Mouse (Mus musculus) lung, postnatal 0 days (tissue): ENCODE results near the gene Sstr4. TPM values are rescaled to one million over a fixed set of nuclear protein-coding genes. Genes with fewer than 3 reads are reported as not detected.

Experiments used
- ATAC-seq: fragments of 200-750 bp; cut with Nextera tagmentation; 2 replicates; pipeline ENCODE4 v1.8.0; 2017; ENCODE audit warnings: moderate library complexity
- DNase-seq: peaks from one replicate; pipeline ENCODE4 v3.0.0-alpha.2; 2016; ENCODE audit warnings: low spot score
- H3K27ac ChIP-seq: fragments of 300-500 bp; sonication (generic); 2 replicates; pipeline ENCODE4 v1.5.1; 2014; ENCODE audit warnings: antibody characterized with exemption, mild to moderate bottlenecking, low read length, mixed read lengths
- H3K27me3 ChIP-seq: fragments of 300-500 bp; sonication (generic); replicated peaks from 2 replicates; pipeline ENCODE4 v1.6.1; 2014; ENCODE audit warnings: low read length, mixed read lengths; ENCODE audit not compliant: insufficient read depth
- H3K36me3 ChIP-seq: fragments of 300-500 bp; sonication (generic); 2 replicates; pipeline ENCODE4 v1.6.1; 2014; ENCODE audit warnings: low read length, mixed read lengths; ENCODE audit not compliant: insufficient read depth
- H3K4me1 ChIP-seq: fragments of 300-500 bp; sonication (generic); 2 replicates; pipeline ENCODE4 v1.6.1; 2014; ENCODE audit warnings: antibody characterized with exemption, low read depth, low read length, mixed read lengths; ENCODE audit not compliant: insufficient read depth
- H3K4me2 ChIP-seq: fragments of 300-500 bp; sonication (generic); replicated peaks from 2 replicates; pipeline ENCODE4 v1.6.1; 2014; ENCODE audit warnings: low read depth, mild to moderate bottlenecking, low read length, moderate library complexity, mixed read lengths
- H3K4me3 ChIP-seq: fragments of 300-500 bp; sonication (generic); 2 replicates; pipeline ENCODE4 v1.5.1; 2014; ENCODE audit warnings: low read depth, low read length
- H3K9ac ChIP-seq: fragments of 300-500 bp; sonication (generic); replicated peaks from 2 replicates; pipeline ENCODE4 v1.6.1; 2014; ENCODE audit warnings: low read depth, mild to moderate bottlenecking
- H3K9me3 ChIP-seq: fragments of 300-500 bp; sonication (generic); 2 replicates; pipeline ENCODE4 v1.6.1; 2016; ENCODE audit warnings: low read length, mixed read lengths
- CTCF ChIP-seq: IDR thresholded peaks from 2 replicates; pipeline ENCODE4 v1.5.1; 2016; ENCODE audit warnings: antibody characterized with exemption, mild to moderate bottlenecking
- EP300 ChIP-seq: IDR thresholded peaks from 2 replicates; pipeline ENCODE4 v1.6.1; 2016; ENCODE audit warnings: antibody characterized with exemption, mild to moderate bottlenecking, control low read depth
- WGBS: fragments of 180-500 bp; shearing (Covaris S2); extraction: QIAGEN DNeasy Blood & Tissue Kit; methylation state at CpG from one replicate; pipeline ENCODE4 v1.1.7; 2014; 5-methylcytosine and 5-hydroxymethylcytosine counted together
- polyA plus RNA-seq: library from polyadenylated mRNA; unstranded; fragments of >200 nt; fragmentation: Nextera tagmentation; extraction: Ambion mirVana; gene quantifications from 2 replicates; pipeline ENCODE4 v1.2.1, GENCODE M21; 2015

Gene Sstr4
- polyA plus RNA-seq, 1 experiment from 2014 or later = 0.56 TPM

DNA sequence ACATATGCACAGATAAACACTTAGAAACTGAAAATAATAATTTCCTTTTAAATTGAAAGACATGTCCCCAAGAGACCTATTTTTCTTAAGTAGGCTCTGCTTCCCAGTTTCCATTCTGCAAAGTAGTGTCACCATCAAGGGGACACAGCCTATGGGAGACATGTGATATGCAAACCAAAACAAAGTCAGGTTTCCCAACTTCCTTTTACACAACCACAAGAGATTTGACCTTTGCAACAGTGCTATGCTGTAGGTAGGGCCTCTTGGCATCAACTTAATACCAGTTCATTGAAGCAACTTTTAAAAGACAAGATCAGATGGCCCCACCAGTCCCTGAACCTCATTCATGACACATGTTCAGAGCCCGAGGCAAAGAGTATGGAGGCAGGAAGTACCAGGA, 2.0 kb upstream of the Sstr4 start:
- ATAC-seq (no peak), DNase-seq (no peak)
- Histone ChIP-seq H3K27me3 (no peaks in the 10 kb centered on the region; the same call in 1 of the 2 replicates), H3K9ac (no peak overlapping the region), H3K27ac (no peak overlapping the region), H3K4me2 (no peak overlapping the region), H3K9me3 (no peaks in the 10 kb centered on the region), H3K36me3 (0 out of 2 replicates have a peak, but pooled peaks cover 3% of the 10 kb centered on the region), H3K4me3 (no peak overlapping the region), H3K4me1 (peaks cover 19% of the 10 kb centered on the region)
- WGBS = 48% methylated on average over 1 of the region's 1 CpGs
- no peak for TF ChIP-seq CTCF
- no peak for TF ChIP-seq EP300

DNA sequence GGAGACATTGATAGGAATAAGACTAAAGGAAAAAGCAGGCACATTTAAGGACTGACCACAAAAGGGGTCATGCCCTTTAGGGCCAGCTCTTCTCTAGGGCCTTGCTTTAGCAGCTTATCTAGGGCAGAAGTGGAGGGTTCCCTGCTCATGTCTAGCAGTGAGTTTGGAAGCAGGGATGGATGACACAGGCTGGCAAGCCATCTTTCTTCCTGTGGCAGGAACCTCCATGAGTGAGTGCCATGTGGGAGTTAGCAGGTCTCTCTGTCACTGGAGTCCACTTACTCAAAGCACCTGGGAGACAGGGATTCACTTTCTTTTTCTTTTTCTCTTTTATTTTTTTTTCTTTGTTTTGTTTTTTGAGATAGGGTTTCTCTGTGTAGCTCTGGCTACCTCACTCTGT, 1.3 kb upstream of the Sstr4 start:
- TF ChIP-seq CTCF = no peak
- TF ChIP-seq EP300 = no peak
- Histone ChIP-seq H3K9me3 (no peaks in the 10 kb centered on the region), H3K27ac (no peak overlapping the region), H3K36me3 (0 out of 2 replicates have a peak, but pooled peaks cover 3% of the 10 kb centered on the region), H3K4me3 (no peak overlapping the region), H3K4me2 (no peak overlapping the region), H3K9ac (no peak overlapping the region), H3K27me3 (no peaks in the 10 kb centered on the region; the same call in 1 of the 2 replicates), H3K4me1 (peaks cover 19% of the 10 kb centered on the region)
- ATAC-seq (no peak), DNase-seq (no peak)

- 64% methylated on average over 10 of the region's 10 CpGs for WGBS
- H3K27ac ChIP-seq = no peak overlapping the region
- H3K9me3 ChIP-seq = no peaks in the 10 kb centered on the region
- TF ChIP-seq CTCF (no peak), EP300 (no peak)
- DNase-seq (no peak), ATAC-seq (no peak)
- no peaks in the 10 kb centered on the region for H3K36me3 ChIP-seq
- no peak overlapping the region for H3K9ac ChIP-seq
- H3K4me2 ChIP-seq = peak overlapping the region; percentile 88; the same call in 1 of the 2 replicates
- peaks cover 27% of the 10 kb centered on the region for H3K4me1 ChIP-seq
- no peaks in the 10 kb centered on the region; the same call in 1 of the 2 replicates for H3K27me3 ChIP-seq
- no peak overlapping the region for H3K4me3 ChIP-seq
Measured at GRCm38 (mm10) chr2:148396209-148396608, 1.1 kb downstream of the Sstr4 start.

DNA sequence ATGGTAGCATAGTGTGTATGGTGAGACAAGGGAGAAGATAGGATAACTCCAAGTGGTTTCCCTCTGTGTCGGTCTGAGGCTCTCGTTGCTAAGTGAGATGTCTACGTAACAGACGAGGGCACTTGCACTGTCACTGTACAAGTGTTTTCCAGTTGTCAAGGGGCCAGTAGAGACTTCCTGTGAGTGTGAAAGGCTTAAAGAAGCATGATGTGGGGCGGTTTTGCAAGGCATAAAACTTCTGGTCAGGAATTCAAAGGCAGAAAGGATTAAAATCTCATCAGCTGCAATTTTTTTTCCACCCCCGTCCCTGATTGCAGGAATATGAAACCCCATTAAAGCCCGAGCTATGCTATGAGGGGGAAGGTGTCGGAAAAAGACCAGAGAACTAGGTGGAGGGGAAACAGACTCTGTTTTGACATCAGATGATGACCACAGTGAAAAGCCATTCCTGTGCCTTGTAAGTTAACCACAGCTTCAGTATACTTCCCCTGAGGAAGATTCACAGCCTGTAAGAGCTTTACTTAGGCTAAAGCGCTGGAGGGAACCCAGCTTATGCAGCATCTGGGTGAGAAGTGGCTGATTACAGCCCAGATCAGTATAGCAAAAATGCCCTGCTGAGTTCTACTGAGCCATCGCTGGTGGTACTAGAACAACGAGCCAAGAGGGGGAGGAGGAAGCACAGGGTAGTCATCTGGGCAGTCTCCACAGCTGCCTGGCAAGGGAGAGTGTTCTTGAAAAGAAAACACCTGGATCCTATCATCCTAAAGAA, 2.1 kb downstream of the Sstr4 start:
- Histone ChIP-seq H3K4me2 (no peak overlapping the region), H3K9me3 (no peaks in the 10 kb centered on the region), H3K27ac (peak overlapping the region; percentile 51), H3K4me3 (no peak overlapping the region), H3K9ac (no peak overlapping the region), H3K36me3 (no peaks in the 10 kb centered on the region; the same call in 1 of the 2 replicates), H3K27me3 (no peaks in the 10 kb centered on the region; the same call in 1 of the 2 replicates), H3K4me1 (peaks cover 27% of the 10 kb centered on the region)
- ATAC-seq (peak; percentile 63), DNase-seq (peak; percentile 74)
- TF ChIP-seq CTCF (no peak), EP300 (no peak)
- WGBS = 24% methylated on average over 11 of the region's 11 CpGs

DNA sequence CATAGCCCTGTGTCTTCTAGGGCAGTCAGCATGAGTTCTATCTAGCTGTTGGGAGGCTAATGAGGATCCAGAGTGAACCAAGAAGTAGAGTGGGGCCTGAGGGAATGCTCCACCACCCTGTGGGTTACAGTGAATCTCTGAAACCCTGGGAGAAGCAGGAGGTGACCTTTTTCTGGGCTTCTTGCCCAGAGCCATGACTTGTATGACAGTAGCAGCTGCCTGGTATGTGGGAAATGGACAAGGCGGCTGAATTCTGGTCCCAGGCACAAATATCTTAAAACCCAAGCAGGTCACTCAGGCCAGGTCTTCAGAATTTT, 2.6 kb downstream of the Sstr4 start:
- no peak overlapping the region for H3K4me2 ChIP-seq
- TF ChIP-seq CTCF (no peak), EP300 (no peak)
- DNase-seq (no peak), ATAC-seq (no peak; the same call in 1 of the 2 replicates)
- WGBS = 43% methylated on average over 1 of the region's 1 CpGs
- peak overlapping the region; percentile 51 for H3K27ac ChIP-seq
- no peaks in the 10 kb centered on the region; the same call in 1 of the 2 replicates for H3K36me3 ChIP-seq
- no peak overlapping the region for H3K9ac ChIP-seq
- peaks cover 27% of the 10 kb centered on the region for H3K4me1 ChIP-seq
- no peaks in the 10 kb centered on the region; the same call in 1 of the 2 replicates for H3K27me3 ChIP-seq
- no peak overlapping the region for H3K4me3 ChIP-seq
- H3K9me3 ChIP-seq = no peaks in the 10 kb centered on the region

DNA sequence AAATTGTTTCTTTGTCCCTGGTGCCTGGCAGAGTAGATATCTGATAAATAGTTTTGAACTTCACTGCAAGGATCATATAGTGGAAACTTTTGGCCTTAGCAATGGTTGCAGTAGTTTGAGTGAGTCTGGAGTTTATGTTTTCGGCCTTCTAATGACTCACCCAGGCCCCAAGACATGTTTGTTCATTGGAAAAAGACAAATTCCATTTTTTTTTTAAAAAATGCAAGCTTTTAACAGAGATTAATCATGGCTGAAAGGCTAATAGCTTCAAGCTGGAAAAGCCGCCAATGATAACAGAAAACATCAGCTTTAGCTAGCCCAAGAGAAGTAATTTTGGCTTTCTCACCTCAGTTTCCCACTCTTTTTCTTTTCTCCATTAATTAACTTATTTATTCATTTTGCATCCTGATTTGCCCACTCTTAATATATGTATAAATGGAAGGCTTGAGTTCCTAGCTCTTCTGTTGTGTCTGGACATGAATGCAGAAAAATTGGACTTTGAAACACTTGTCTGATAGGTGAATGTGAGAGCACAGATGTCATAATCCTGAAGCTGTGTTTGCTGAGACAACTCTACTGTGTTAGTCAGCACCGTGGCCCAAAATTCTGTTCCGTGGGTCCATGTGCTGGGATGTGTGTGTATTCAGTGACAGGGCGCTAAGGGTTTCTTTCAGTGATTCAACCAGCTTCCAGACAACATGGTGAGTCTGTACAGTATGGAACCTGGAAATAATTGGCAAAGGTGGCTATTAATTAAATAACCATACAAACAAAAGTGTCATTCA, 3.9 kb downstream of the Sstr4 start:
- Histone ChIP-seq H3K27ac (no peak overlapping the region), H3K4me2 (no peak overlapping the region), H3K27me3 (no peaks in the 10 kb centered on the region; the same call in 1 of the 2 replicates), H3K4me3 (no peak overlapping the region), H3K9me3 (no peaks in the 10 kb centered on the region), H3K4me1 (peaks cover 27% of the 10 kb centered on the region), H3K9ac (no peak overlapping the region), H3K36me3 (no peaks in the 10 kb centered on the region; the same call in 1 of the 2 replicates)
- DNase-seq (no peak), ATAC-seq (no peak)
- no peak for TF ChIP-seq CTCF
- no peak for TF ChIP-seq EP300
- WGBS = 84% methylated on average over 5 of the region's 5 CpGs
